Mouse (Mus musculus): ENCODE results near the gene Kcnn1.
"Not testable (repeated sequence)": the region's sequence is repeated elsewhere in the genome, so short reads cannot be mapped to it uniquely, and the experiment has no call there.

Kcnn1 gene

GRCm38 (mm10) chr8:70862824-70863641 lies at the start of gene Kcnn1:
Gene Kcnn1, minus strand, starts transcription at chr8:70863258.
- peak; percentile 56 for DNase-seq (ENCODE audit: low read depth, low spot score)

- peak; percentile 84 for DNase-seq (ENCODE audit: low read depth, low spot score)
Measured at GRCm38 (mm10) chr8:70911596-70911995, 48.5 kb upstream of the Kcnn1 start.

GRCm38 (mm10) chr8:70907518-70907917 lies 44.5 kb upstream of the Kcnn1 start:
- no peak for DNase-seq (ENCODE audit: low read depth, low spot score)

GRCm38 (mm10) chr8:70905831-70906736 lies 43.0 kb upstream of the Kcnn1 start, which contains the start of gene Map1s:
Gene Map1s, plus strand, starts transcription at chr8:70905932.
- DNase-seq (ENCODE audit: low read depth, low spot score), result peak; percentile 93

GRCm38 (mm10) chr8:70905463-70905830 lies 42.4 kb upstream of the Kcnn1 start:
- DNase-seq (ENCODE audit: low read depth, low spot score), result no peak

- DNase-seq (ENCODE audit: low read depth, low spot score), result peak; percentile 67
Measured at GRCm38 (mm10) chr8:70904532-70904931, 41.5 kb upstream of the Kcnn1 start.

GRCm38 (mm10) chr8:70903582-70903981 lies 40.5 kb upstream of the Kcnn1 start:
- no peak for DNase-seq (ENCODE audit: low read depth, low spot score)

GRCm38 (mm10) chr8:70903112-70903511 lies 40.1 kb upstream of the Kcnn1 start:
- DNase-seq (ENCODE audit: low read depth, low spot score), result peak; percentile 34

GRCm38 (mm10) chr8:70902211-70902610 lies 39.2 kb upstream of the Kcnn1 start:
- peak; percentile 34 for DNase-seq (ENCODE audit: low read depth, low spot score)

- no peak for DNase-seq (ENCODE audit: low read depth, low spot score)
Measured at GRCm38 (mm10) chr8:70900872-70901387, 37.9 kb upstream of the Kcnn1 start.

GRCm38 (mm10) chr8:70899226-70899625 lies 36.2 kb upstream of the Kcnn1 start:
- no peak for DNase-seq (ENCODE audit: low read depth, low spot score)

- DNase-seq (ENCODE audit: low read depth, low spot score), result no peak
Measured at GRCm38 (mm10) chr8:70898661-70899198, 35.7 kb upstream of the Kcnn1 start.

- DNase-seq (ENCODE audit: low read depth, low spot score), result peak; percentile 88
Measured at GRCm38 (mm10) chr8:70897681-70898413, 34.8 kb upstream of the Kcnn1 start.

- peak; percentile 99 for DNase-seq (ENCODE audit: low read depth, low spot score)
Measured at GRCm38 (mm10) chr8:70897021-70897680, 34.1 kb upstream of the Kcnn1 start, which contains the start of gene Rpl18a. Gene Rpl18a, minus strand, starts transcription at chr8:70897412.

GRCm38 (mm10) chr8:70896316-70897020 lies 33.4 kb upstream of the Kcnn1 start:
- peak; percentile 60 for DNase-seq (ENCODE audit: low read depth, low spot score)

- DNase-seq (ENCODE audit: low read depth, low spot score), result not testable (repeated sequence)
Measured at GRCm38 (mm10) chr8:70895571-70896259, 32.7 kb upstream of the Kcnn1 start.

- peak; percentile 47 for DNase-seq (ENCODE audit: low read depth, low spot score)
Measured at GRCm38 (mm10) chr8:70894771-70895545, 31.9 kb upstream of the Kcnn1 start.

GRCm38 (mm10) chr8:70894385-70894720 lies 31.3 kb upstream of the Kcnn1 start:
- DNase-seq (ENCODE audit: low read depth, low spot score), result no peak

Measured in ZHBTc4 (cell line).